Mouse (Mus musculus): ENCODE measurements around the gene Cdc42bpb.

GRCm38 (mm10) chr12:111374727-111375126 lies 2.8 kb downstream of the Cdc42bpb start:
- TF ChIP-seq CTCF (IDR thresholded peaks at IDR 0.05; ENCODE audit: low read depth) (no peak), EP300 (optimal IDR thresholded peaks at IDR 0.05) (no peak)

Measured in stomach, postnatal 0 days (tissue).